Mouse (Mus musculus) spleen, postnatal 10 days (tissue): ENCODE measurements around the gene Lhx2.

ENCODE experiments used
- DNase-seq, 2 experiments: peaks; one replicate each; pipeline ENCODE4 v3.0.0; 2021 to 2022; ENCODE audit warnings: low spot score in 2 of 2

The Lhx2 gene

GRCm38 (mm10) chr2:38338990-38339909, at the start of gene Lhx2:
Lhx2 (plus strand) TSS chr2:38339281.
- no peak for DNase-seq

GRCm38 (mm10) chr2:38291526-38291925, 47.6 kb upstream of the Lhx2 start:
- no peak for DNase-seq

- no peak for DNase-seq
Measured at GRCm38 (mm10) chr2:38295939-38296338, 43.1 kb upstream of the Lhx2 start.

- no peak for DNase-seq
Measured at GRCm38 (mm10) chr2:38300941-38301340, 38.1 kb upstream of the Lhx2 start.

- no peak for DNase-seq
Measured at GRCm38 (mm10) chr2:38305152-38305551, 33.9 kb upstream of the Lhx2 start.

GRCm38 (mm10) chr2:38312921-38313320, 26.2 kb upstream of the Lhx2 start:
- no peak for DNase-seq

GRCm38 (mm10) chr2:38313399-38313798, 25.7 kb upstream of the Lhx2 start:
- no peak for DNase-seq

- no peak for DNase-seq
Measured at GRCm38 (mm10) chr2:38319086-38319485, 20.0 kb upstream of the Lhx2 start.

- DNase-seq, result no peak
Measured at GRCm38 (mm10) chr2:38320911-38321310, 18.2 kb upstream of the Lhx2 start.

- DNase-seq, result no peak
Measured at GRCm38 (mm10) chr2:38323380-38323779, 15.7 kb upstream of the Lhx2 start.

- DNase-seq, result no peak
Measured at GRCm38 (mm10) chr2:38326671-38327070, 12.4 kb upstream of the Lhx2 start.

GRCm38 (mm10) chr2:38333586-38334119, 5.4 kb upstream of the Lhx2 start:
- DNase-seq, result no peak

GRCm38 (mm10) chr2:38336606-38337005, 2.5 kb upstream of the Lhx2 start:
- no peak for DNase-seq

GRCm38 (mm10) chr2:38337091-38337640, 1.9 kb upstream of the Lhx2 start:
- no peak for DNase-seq

- DNase-seq, result no peak
Measured at GRCm38 (mm10) chr2:38337681-38338080, 1.4 kb upstream of the Lhx2 start.

- DNase-seq, result no peak
Measured at GRCm38 (mm10) chr2:38338348-38338932, 641 bp upstream of the Lhx2 start.

GRCm38 (mm10) chr2:38339910-38340625, 987 bp downstream of the Lhx2 start:
- no peak for DNase-seq

GRCm38 (mm10) chr2:38340626-38341200, 1.6 kb downstream of the Lhx2 start:
- DNase-seq, result no peak

- no peak for DNase-seq
Measured at GRCm38 (mm10) chr2:38343573-38343972, 4.5 kb downstream of the Lhx2 start.

- no peak for DNase-seq
Measured at GRCm38 (mm10) chr2:38344727-38345126, 5.6 kb downstream of the Lhx2 start.

GRCm38 (mm10) chr2:38346417-38346816, 7.3 kb downstream of the Lhx2 start:
- no peak for DNase-seq
